Mouse (Mus musculus) right cerebral cortex, postnatal 10 days (tissue): Measurements from ENCODE around the gene Erp27.
"Not testable (repeated sequence)": the region's sequence is repeated elsewhere in the genome, so short reads cannot be mapped to it uniquely, and the experiment has no call there.

Experiments used
- DNase-seq, 2 experiments: peaks; one replicate each; pipeline ENCODE4 v3.0.0; 2021; ENCODE audit warnings: low spot score in 2 of 2

Erp27 gene

GRCm38 (mm10) chr6:136906937-136907293 lies 15.1 kb downstream of the Erp27 start:
- DNase-seq: no peak

GRCm38 (mm10) chr6:136906283-136906936 lies 15.6 kb downstream of the Erp27 start:
- no peak for DNase-seq

GRCm38 (mm10) chr6:136903885-136904470 lies 18.0 kb downstream of the Erp27 start:
- DNase-seq: no peak

- no peak for DNase-seq
These were observed 19.5 kb downstream of the Erp27 start for GRCm38 (mm10) chr6:136902527-136902926.

- no peak for DNase-seq
These were observed 21.0 kb downstream of the Erp27 start for GRCm38 (mm10) chr6:136901010-136901409.

GRCm38 (mm10) chr6:136900369-136901009 lies 21.5 kb downstream of the Erp27 start:
- no peak for DNase-seq

DNA sequence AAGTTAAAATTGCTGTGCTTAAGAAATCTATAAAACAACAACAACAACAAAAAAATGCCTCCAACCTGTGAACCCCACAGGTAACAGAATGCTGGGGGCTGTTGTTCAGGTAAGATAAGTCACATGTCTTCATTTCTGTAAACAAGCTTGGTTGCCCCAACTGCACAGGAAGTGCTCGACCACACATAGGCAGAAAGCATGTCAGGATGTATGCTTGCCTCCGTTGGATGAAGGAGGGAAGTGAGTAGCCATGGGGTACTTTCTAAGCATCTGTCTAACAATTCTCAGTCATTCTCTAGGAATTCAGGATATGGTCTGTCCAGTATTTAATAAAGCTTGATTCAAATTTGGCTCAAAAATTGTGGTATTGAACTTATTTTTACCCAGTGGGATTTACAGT lies 23.0 kb downstream of the Erp27 start:
- no peak for DNase-seq

- no peak for DNase-seq
These were observed 23.8 kb downstream of the Erp27 start for GRCm38 (mm10) chr6:136898222-136898621.

DNA sequence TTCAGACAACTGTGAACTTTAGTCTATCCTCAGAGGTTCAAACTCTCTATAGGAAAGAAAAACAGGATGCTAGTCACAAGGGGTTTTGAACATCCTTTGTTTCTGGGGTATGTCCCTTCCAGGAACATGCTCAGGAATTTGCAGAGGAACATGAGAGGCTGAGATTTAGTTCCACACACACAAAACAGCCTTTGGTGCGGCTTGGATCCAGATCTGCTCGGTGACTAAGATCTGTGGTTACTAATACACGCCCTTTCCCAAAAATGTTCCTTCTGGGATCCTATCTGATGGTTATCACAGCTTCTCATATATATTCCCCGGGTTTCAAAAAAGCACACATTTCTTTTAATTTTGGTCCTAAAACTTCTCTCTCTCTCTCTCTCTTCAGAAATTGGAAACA lies 24.2 kb downstream of the Erp27 start:
- DNase-seq: no peak

- DNase-seq: no peak
These were observed 27.2 kb downstream of the Erp27 start for GRCm38 (mm10) chr6:136894532-136895339.

GRCm38 (mm10) chr6:136892002-136892401 lies 30.0 kb downstream of the Erp27 start:
- DNase-seq: no peak

DNA sequence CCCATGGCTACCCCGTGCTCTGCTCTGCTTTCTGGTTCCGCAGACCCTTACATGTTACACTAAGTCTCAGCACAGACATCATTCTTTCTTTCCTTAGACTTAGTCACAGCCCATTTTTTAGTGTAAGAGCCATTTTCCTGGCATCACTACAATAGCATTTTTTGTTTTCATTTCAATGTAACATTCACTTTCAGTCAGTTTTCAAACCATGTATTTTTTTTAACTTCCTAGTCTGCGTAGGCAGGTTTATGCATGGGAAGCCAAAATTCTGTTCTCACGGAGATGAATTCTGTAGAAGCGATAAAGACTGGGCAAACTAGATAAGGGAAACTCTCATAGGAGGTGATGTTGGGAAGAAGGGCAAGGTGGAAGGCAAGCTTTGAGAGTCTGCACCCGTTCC lies 32.4 kb downstream of the Erp27 start:
- no peak for DNase-seq

GRCm38 (mm10) chr6:136889067-136889466 lies 32.9 kb downstream of the Erp27 start:
- DNase-seq: no peak

GRCm38 (mm10) chr6:136887854-136888253 lies 34.1 kb downstream of the Erp27 start:
- DNase-seq: no peak

DNA sequence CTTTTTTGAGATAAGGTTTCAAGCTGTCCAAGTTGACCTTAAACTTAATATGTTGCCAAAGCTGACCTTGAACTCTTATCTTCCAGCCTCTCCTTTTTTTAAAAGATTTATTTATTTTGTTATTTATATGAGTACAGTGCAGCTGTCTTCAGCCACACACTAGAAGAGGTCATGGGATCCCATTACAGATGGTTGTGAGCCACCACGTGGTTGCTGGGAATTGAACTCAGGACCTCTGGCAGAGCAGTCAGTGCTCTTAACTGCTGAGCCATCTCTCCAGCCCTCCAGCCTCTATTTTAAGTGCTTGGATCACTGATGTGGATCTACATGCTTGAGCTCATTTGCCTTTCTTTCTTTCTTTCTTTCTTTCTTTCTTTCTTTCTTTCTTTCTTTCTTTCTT lies 37.2 kb downstream of the Erp27 start:
- DNase-seq: not testable (repeated sequence)

DNA sequence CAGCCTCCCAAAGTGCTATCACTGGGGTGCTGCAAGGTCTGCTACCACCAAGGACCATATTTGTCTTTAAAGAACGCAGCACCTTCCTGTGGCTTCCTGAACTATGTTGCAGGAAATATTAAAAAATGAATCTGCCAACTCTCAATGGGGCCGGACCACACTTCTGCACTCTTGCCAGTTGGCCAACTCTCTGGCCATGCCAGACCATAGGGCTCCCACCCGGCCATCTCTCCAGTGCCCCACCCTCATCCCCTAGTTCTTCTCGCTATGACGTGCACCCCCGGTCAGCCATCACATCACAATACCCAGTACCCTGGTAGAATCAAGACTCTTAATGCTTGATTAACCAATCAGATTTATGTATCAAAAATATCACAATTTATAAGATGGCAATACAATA lies 38.0 kb downstream of the Erp27 start:
- no peak for DNase-seq

- DNase-seq: no peak
These were observed 38.5 kb downstream of the Erp27 start for GRCm38 (mm10) chr6:136883431-136883915.

DNA sequence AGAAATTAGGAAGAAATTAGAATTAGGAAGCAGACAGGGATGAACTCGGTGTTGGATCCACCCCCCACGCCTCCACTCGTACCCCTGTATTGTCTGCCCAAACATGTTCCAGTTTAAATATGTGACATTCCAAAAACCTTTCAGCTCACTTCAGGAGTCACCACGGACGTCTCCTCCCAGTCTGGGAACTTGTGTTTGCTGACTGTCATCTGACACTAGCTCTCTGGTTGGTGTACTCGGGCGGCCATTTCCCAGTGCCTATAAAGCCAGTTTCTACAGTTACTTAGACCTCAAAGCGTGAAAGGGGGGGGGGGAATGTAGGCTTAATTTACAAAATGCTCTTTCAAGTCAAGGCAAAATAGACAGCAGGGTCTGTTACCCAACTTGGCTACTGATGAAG lies 40.3 kb downstream of the Erp27 start:
- DNase-seq: no peak

DNA sequence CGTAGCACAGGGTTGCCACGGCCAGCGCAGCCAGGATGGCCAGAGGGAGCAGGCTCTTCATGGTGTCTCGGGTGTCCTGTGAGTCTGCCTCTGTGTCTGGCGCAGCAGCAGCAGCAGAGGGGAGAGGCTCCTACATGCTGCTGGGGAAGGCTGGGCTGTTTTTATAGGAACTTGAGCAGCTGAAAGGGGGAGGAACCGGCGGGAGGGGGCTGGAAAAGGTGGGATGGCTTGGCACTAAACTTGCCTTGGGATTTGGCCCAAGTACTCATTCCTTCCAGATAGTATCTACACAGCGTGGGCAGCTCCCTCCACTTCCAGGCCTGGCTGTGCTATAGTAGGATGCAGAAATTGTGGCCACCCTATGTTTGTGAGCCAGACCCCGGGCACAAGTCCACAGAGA lies 46.3 kb downstream of the Erp27 start, which contains the start of gene Mgp:
TSS of gene Mgp (minus strand) at position 154 of the 400 bp plus-strand sequence.
- peak in 1 of 2 experiments; percentile 36 for DNase-seq

GRCm38 (mm10) chr6:136874599-136874998 lies 47.4 kb downstream of the Erp27 start:
- peak; percentile 52 to 65 for DNase-seq

GRCm38 (mm10) chr6:136868921-136869320 lies 53.1 kb downstream of the Erp27 start:
- DNase-seq: no peak

DNA sequence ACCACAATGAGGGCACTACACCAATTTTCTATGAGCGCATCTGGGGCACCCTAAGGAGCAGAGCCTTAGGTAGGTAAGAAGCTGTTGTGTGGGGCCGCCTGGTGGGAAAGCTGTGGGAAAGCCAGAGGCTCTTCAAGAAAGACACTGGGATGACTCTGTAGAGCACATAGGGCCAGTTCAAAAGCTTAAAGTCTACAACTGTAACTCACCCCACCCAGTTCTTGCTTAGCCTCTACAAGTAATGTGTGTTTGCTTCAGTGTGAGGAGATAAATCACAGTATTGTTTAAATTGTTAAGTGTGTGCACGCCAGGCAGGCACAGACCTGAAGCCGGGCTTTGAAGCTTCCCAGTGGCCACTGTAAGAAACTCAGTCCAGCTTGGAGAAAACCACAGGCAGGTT lies 55.8 kb downstream of the Erp27 start:
- no peak for DNase-seq
